Mouse (Mus musculus): ENCODE results near the gene Oosp1. TPM values are rescaled to one million over a fixed set of nuclear protein-coding genes. Genes with fewer than 3 reads are reported as not detected.

Gene Oosp1
- total RNA-seq (2023; ENCODE audit: inconsistent age): 0.72 to 2.3 TPM (median 1.8 TPM) in 4 replicates

GRCm38 (mm10) chr19:11690839-11691238 lies at the start of gene Oosp1:
Oosp1 (minus strand) TSS chr19:11691150.

DNA sequence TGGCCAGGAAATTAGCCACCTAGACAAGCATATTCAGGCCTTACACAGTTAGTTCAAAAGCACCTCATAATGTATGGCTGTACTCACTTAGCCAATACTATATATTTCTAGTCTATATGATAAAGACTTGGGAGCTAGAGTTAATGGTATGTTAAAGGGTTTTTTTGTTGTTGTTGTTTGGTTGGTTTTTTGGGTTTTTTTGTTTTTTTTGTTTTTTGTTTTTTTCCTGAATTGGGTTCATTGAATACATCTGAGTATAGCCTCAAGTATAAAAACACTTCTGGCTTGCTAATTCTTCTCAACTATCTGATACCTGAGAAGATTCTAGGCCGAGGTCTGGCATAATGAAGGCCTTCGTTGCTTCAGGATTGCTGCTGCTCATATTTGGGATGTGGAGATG lies 5.8 kb upstream of the Oosp1 start, which contains the start of gene Oosp3:
Oosp3 (plus strand) TSS at position 301 of the 400 bp plus-strand sequence.

DNA sequence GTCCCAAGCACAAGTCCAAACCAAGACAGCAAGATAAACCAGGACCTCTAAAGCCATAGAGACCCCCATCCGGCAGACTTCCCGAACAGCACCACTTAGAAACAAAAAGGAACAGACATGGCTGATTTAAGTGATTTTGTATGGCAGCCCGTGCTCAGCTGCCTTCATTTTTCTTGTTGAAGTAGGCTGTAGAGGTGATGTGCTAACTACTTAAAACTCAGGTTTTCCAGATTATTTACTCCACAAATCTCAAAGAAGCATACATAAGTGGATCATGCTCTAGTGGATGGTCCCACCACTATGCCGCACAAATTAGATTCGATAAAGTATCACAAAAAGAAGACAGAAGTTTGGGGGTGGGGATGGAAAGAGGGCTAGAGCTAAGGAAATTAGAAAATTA lies 30.5 kb downstream of the Oosp1 start, which contains the start of gene Oosp2:
Oosp2 (minus strand) TSS at position 101 of the 400 bp plus-strand sequence.

GRCm38 (mm10) chr19:11640732-11641131 lies 50.2 kb downstream of the Oosp1 start, which contains the start of gene Ms4a3:
Ms4a3 (minus strand) TSS chr19:11640851.

GRCm38 (mm10) chr19:11623551-11623950 lies 67.4 kb downstream of the Oosp1 start, which contains the start of gene Ms4a2:
Ms4a2 (minus strand) TSS chr19:11623719.

Other genes starting within 250 kb of the Oosp1 start
- 19.0 to 28.4 TPM (median 21.9 TPM) in 4 replicates for gene Ms4a4b, start 247.6 kb downstream of the Oosp1 start, total RNA-seq (2023; ENCODE audit: inconsistent age)
- 17.6 to 21.8 TPM (median 20.2 TPM) in 4 replicates for gene Ms4a6c, start 221.8 kb downstream of the Oosp1 start, total RNA-seq (2023; ENCODE audit: inconsistent age)
- gene Gm8369, start 205.2 kb downstream of the Oosp1 start, total RNA-seq (2023; ENCODE audit: inconsistent age): 189 to 234 TPM (median 225 TPM) in 4 replicates
- 75.6 to 97.7 TPM (median 82.5 TPM) in 4 replicates for gene Ms4a6b, start 174.6 kb downstream of the Oosp1 start, total RNA-seq (2023; ENCODE audit: inconsistent age)
- gene Ms4a4d, start 154.3 kb downstream of the Oosp1 start, total RNA-seq (2023; ENCODE audit: inconsistent age): 0.32 to 0.48 TPM (median 0.45 TPM) in 3 of 4 replicates, not detected in the other
- gene Ms4a6d, start 86.3 kb downstream of the Oosp1 start, total RNA-seq (2023; ENCODE audit: inconsistent age): 2.6 to 4.4 TPM (median 2.8 TPM) in 4 replicates
- not detected in 4 replicates for gene Ms4a2, start 67.4 kb downstream of the Oosp1 start, total RNA-seq (2023; ENCODE audit: inconsistent age)
- gene Ms4a3, start 50.3 kb downstream of the Oosp1 start, total RNA-seq (2023; ENCODE audit: inconsistent age): not detected in 4 replicates
- 1.3 TPM in 1 of 4 replicates, not detected in the others for gene Oosp2, start 30.6 kb downstream of the Oosp1 start, total RNA-seq (2023; ENCODE audit: inconsistent age)
- gene Oosp3, start 5.9 kb upstream of the Oosp1 start, total RNA-seq (2023; ENCODE audit: inconsistent age): not detected in 4 replicates
- not detected in 4 replicates for gene Gif, start 56.4 kb upstream of the Oosp1 start, total RNA-seq (2023; ENCODE audit: inconsistent age)
- 31.6 to 38.6 TPM (median 33.7 TPM) in 4 replicates for gene Mrpl16, start 79.2 kb upstream of the Oosp1 start, total RNA-seq (2023; ENCODE audit: inconsistent age)
- 0.30 to 1.5 TPM (median 0.58 TPM) in 4 replicates for gene Stx3, start 128.3 kb upstream of the Oosp1 start, total RNA-seq (2023; ENCODE audit: inconsistent age)
- gene Olfr1417, start 148.1 kb upstream of the Oosp1 start, total RNA-seq (2023; ENCODE audit: inconsistent age): not detected in 4 replicates
- gene Olfr1418, start 169.9 kb upstream of the Oosp1 start, total RNA-seq (2023; ENCODE audit: inconsistent age): not detected in 4 replicates
- not detected in 4 replicates for gene Olfr1419, start 184.0 kb upstream of the Oosp1 start, total RNA-seq (2023; ENCODE audit: inconsistent age)
- not detected in 4 replicates for gene Olfr1420, start 195.4 kb upstream of the Oosp1 start, total RNA-seq (2023; ENCODE audit: inconsistent age)
- 63.1 to 71.0 TPM (median 70.2 TPM) in 4 replicates for gene Patl1, start 221.2 kb upstream of the Oosp1 start, total RNA-seq (2023; ENCODE audit: inconsistent age)